Mouse (Mus musculus) ovary, postnatal 36 days (tissue): ENCODE measurements around the gene Brd3os.

ENCODE experiments used
- DNase-seq: peaks from one replicate; pipeline ENCODE4 v3.0.0; 2022; ENCODE audit warnings: low spot score, mixed read lengths

Gene Brd3os

DNA sequence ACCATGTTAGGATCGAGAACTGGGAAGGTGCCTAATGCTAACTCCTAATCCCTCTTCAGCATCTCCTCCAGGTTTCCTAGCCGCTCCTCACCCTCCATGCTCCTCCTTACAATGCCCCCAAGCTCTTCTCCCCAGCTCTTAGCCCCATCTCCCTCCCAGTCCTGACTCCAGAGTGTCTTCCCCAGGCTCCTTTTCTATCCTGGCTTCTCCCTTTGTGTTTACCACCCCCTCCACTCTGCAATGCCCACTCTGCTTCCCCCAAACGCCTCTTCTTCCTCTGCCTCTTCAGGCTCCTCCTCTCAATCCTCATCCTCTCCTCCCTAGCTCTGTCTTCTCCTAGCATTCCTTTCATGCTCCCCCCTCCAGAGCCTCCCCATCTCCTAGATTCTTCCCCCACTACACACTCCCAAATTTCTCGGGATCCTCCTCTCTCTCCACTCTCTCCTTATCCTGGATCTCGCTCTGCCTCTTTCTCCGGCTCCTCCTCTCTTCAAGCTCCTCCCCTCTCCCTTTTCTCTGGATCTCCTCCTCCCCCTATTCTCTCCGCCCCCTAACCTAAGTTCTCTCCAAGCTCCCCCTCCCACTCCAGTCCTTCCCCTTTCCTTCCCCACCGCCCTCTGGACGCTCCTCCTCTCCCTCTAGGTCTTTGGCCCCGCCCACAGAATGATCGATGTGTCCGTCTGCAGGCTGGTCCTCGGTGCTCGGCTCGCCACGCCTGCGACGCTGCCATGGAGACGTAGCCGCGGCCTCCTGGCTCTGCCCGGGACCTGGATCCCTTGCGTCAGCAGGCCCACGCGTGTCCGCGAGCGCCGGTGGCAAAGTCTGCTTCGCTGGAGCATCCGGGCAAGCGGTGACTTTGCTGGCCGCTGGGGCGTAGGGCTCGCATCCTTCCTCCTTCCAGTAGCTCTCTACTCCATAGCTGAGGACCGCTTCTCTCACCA is at the start of gene Brd3os:
Gene Brd3os, plus strand, starts transcription at position 558 of the 941 bp plus-strand sequence.
- DNase-seq: peak; percentile 95

DNA sequence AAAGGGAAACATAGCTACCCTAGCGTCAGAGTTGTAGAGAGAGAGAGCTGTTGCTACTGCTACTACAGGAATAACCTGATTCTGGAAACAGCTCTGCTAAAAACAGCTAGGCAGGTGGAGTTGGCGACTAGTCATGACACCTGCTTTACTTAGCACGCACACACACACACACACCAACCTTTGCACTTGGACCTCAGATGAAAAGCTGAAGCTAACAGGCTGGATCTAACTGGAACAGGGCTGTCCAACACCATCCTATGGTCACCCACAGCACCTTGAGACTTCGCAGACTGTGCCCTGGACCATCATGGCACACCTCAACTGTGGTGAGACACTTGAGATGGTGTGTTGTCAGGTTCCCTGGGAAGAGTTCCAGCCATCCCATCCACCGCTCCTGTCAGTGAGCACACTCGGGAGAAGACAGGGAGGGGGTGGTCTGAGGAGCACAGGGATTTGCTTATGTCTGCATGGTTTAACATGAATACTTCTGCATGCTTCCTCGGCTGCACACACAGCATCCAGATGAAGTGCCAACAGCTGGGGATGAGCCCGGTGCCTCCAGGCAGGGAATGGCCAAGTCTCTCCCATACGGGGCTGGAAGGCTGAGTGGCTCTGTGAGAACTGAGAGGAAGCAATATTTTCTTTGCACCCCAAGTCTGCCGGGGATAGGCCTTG is 47.8 kb upstream of the Brd3os start:
- DNase-seq: no peak

DNA sequence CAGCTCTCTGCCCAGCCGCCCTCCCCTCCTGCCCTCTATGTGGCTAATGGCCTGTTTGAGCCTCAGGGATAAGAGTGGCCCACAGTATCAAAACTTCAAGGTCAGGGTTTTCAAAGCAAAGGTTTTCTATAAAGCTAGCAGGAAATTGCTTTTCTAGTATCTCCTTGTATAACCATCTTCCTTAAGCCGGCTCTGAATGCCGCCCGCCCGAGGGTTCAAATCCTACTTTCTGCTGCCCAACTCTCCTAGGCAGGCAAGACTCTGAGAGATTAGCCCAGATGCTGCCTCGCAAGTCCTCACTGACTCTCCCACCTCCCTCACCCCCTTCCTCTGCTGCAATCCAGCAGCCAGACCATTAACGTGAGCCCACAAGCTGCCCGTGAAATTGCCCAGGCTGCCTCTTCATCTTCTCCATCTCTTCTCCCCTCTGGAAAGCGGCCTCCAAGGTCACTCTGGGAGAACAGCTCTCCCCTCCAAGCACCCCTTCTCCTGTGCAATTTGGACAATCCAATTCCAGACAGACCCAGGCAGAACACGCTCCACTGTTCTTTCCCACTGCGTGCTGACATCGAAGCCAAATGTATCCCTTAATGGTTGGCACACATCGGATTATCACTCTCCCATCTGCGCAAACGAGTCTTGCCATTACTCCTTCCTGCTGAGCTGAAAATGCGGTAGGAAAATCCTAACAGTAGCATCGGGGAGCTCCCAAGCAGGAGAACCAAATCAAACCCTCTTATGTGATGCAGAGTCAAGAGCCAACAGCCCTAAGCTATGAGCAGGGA is 45.3 kb upstream of the Brd3os start:
- DNase-seq: no peak

DNA sequence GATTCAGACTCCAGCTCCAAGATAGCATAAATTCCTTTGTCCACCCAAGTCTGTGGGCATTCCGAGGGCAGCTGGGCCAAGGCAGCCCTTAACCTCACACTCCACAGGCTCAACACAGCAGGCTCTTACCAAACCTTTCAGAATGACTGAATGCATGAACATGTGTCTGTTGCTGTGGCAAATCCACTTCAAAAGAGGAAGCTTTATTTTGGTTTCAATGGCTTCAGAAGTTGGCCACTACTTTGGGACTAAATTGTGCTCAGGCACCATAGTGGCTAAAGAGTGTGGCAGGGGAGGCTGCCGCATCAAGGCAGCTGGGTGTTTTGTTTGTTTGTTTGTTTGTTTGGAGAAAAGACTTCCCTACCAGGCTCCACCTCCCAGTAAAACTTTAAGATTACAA is 42.0 kb upstream of the Brd3os start:
- DNase-seq: no peak

DNA sequence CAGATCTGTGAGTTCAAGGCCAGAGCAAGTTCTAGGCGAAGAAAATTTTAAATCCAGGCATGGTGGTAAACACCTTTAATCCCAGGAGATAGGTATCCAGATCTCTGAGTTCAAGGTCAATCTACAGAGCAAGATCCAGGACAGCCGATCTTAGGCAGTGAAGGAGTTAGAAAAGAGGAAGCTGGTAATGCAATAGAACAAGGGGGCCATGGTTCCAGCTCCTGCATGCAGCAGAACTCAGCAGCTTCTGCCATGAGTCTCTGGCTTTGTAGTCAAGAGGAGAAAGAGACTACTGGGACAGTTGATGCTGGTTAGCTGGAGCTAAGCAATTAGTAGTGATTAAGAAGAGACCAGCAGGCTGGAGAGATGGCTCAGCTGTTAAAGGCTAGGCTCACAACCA is 40.6 kb upstream of the Brd3os start:
- no peak for DNase-seq

DNA sequence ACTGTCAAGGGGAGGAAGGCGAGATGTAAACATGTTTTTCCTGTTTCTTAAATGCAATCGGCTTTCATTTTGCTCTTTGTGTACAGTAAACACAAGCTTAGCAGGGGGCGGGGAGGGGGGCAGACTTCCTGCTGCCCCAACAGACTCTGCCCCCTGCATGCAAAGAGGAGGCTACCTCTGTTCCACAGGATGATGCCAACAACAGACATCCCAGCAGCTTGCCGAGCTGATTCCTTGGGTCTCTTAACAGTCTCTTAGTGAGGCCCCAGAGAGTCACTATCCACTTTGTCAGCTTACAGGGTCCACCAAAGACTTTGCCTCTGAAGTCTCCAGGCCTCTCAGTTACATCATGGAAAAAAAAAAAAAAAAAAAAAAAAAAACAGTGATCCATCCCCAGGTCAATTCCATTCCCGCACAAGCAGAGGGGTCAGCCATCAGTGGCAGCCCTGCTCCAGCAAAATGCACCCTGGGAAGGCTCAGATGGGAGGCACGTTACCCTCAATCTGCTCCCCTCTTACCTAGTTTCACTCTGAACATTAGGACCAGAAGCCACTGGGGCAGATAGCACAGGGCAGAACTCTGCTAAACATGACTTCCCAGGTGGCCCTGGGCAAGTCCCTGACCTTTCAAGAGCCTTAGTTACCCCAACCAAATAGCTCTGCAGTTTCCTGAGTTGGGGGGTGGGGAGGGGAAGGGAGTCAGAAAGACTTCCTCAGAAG is 37.6 kb upstream of the Brd3os start:
- DNase-seq: no peak

DNA sequence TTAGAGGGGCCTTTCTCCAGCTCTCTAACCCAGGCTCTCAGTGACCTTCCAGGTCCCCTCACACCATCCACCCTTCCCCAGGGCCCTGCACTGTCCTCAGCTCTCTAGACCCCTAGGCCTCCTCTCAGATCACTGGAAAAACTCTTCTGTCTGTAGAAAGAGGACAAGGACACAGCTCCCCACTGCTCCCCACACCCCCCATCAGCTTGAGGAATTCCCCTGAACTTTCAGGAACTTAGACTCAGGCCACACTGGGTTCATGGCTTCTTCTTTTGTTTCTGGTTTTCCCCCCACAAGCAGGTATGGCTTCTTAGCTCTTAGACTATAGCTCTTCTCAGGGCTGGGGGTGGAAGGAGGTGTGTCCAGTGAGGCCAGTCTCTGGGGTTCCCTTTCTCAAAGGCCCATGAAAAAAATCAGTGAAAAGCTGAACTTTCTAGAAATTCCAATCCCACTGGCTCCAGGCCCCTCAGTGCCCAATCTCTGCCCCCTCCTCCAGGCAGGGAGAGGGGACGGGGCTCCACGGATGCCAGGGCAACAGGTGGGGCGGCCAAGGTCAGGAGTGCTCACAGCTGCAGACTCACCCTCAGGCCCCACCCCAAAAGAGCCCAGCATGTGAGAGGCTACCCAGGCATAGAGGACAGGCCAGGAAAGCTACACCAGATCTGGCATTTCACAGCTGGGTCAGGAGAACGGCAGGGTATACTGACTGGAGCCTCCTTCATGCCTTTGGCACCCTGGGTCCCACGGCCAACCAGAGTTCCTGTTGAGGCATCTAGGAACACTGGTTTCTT is 36.8 kb upstream of the Brd3os start:
- DNase-seq: no peak

DNA sequence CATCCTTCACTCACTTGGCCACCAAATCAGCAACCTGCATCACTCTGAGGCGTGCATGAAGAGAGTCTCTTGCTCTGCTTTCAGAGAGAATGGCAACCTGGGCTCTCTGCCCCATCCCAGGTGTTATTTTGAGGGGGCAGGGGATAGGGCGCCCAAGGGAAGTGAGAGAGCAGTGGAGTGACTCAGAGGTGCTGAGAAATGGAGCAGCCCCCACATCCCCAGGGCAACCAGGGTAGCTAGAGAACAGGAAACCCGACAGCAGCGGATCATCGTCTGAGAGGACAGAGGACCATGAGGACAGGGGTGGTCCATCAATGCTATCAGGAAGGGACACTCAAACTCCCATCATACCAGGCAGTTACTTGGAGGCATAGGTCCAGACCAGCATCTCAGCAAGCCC is 35.2 kb upstream of the Brd3os start:
- DNase-seq: no peak

DNA sequence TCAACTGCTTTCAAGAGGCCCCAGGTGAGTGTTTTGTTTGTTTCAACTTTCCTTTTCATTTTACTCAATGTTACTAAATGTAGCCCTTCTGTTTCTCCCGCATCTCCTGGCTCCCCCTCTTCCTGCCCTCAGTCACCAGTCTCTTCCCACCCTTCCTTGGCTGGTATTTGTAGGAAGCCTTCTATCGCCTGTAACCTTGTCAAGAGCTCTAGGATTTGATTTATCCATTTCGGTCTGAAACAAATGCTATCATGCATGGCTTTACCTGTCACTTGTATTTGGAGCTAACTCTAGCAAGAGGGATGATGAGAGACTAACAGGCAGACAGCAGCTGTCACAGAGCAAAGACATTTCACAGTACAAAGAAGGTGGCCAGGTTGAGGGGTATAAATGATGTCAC is 33.9 kb upstream of the Brd3os start:
- no peak for DNase-seq

DNA sequence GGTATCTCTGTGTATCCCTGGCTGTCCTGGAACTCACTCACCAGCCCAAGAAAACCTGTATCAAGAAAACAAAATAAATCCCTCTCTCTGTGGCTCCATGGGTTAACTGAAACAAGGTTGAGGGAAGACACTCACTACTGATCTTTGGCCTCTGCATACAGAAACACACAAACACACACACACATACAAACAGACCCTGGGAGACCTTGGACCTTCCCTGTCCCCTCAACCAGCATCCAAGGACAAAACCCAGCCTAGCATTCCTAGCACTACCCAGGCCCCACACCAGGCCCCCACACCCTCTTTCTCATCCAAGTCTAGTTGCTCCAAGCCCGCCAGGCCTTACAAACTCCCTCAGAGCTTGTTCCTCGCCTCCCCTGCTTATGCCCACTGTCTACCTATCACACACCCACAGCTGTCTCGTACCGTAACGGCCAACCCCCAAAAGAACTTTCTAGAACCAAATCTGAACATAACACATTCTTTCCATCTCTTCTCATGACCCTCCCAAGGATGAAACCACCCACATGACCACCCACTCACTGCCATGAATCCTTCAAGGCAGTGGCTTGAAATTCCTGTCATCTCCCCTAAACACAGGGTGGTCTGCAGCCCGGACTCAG is 31.5 kb upstream of the Brd3os start:
- no peak for DNase-seq

DNA sequence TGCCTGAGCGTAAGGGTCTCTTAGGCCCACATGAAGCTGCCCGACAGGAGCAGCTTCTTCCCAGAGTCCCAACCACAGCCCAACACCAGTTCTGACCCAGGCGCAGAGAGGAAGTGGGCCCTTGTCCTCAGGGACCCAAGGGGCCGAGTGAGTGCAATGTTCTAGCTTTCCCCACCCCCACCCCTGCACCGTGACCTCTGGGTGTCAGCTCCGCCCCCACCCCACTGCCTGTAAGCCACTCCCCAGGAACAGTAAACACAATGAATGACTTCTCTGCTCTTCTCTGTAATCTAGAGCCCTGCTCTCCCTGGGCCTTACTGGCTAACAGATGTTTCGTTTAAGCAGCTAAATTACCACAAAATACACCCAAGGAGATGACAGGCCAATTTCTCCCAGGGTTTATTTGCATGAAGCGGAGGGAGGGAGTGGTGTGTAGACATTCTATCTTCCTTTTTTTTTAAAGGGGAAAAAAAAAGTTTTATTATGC is 30.4 kb upstream of the Brd3os start:
- DNase-seq: no peak

DNA sequence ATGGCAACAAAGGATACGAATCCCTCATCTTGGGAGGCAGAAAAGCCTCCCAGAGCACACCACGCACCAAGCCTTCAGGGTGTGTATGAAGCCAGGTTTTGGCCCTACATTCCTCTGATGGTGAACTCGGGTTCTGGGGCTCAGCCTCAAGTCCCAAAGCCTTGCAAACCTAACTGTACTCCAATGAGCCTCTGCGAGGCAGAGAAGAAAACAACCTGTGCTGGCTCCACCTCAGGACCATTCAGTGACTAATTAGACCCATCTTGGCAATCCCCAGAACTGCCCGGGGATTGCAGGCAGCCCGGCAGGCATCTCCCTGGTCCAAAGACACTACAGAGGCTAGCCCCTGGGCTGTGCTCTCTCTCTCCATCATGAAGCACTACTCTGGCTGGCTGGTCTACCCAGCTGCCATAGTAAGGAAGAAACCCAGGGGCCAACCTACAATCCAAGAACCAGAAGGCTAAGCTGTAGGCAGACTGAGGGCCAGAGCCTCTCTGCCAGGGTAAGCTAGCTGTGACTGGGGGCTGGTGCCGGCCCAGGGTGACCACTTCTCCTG is 29.8 kb upstream of the Brd3os start:
- no peak for DNase-seq

DNA sequence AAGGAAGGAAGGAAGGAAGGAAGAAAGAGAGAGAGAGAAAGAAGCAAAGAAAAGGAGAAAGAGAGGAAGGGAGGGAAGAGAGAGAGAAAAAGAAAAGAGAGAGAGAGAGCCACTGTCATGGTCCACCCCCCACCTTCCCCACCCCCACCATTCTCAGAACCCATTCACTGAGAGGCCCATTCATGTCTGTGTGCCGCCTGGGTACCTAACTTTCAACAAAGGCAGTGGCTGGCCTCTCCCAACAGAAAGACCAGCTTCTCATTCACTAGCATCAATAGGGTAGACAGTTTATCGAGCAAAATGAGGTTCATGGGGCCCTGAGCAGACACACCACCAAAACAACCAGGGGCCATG is 28.6 kb upstream of the Brd3os start:
- DNase-seq: no peak

DNA sequence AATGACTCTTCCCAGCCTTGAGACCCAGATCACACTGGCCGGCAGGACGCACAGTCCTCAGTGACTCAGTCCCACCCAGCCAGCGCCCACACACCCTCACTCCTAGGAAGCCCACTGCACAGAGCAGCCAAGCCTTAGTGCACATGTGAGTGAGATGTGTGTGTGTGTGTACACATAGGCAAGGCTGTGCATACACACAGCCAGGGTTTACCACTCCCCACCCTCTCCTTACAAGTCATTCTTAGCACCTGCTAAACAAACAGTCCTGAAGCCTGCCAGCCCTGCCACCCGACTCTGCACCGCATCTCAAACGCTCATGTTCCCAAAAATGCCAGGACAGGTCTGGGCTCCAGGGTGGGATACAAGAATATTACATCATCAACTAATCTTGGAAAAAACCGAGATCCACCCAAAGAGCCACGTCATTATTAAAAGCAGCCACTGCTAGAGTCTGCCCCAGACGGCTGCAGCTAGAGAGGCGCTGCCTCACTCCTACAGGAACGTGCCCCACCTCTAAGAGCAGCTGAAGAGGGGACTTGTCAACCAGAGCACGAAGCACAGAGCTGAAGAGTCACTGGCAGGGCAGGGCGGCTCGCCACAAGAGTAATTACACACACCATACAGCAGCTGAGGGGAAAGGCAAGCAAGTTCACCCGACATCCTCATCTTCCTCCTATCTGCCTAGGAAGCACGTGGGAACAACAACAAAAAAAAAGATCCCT is 28.0 kb upstream of the Brd3os start:
- DNase-seq: no peak

DNA sequence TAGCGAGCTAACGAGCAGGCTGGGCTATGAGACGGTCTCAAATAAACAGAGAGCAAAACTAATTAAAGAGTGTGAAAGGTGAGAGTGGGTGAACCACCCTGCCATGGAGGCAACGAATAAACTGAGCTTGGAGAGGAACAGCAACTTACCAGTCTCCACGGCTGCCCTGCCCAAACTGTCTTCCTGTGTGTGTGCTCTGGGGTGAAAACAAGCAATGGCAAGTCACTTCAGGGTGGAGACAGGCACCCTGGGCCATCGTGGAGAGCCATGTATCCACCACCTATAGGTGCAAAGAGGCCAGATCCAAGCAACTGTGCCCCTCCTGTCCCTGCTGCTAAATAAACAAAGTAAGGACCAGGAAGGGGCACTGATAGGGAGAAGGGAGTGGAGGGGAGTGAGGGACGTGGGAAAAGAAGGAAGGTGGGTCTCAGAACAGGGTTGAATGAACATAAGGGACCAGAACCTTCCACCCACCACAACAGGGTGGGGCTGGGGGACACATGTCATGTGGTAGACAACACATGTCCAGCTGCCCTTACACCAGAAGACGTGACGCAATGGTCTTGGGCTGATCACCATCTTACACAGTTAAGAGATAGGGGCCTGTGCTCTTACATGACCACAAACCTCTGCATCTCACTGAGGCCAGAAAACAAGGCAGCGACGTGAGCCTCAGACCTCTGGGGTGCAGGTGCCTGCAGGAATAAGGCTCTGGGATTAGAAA is 26.9 kb upstream of the Brd3os start:
- no peak for DNase-seq

DNA sequence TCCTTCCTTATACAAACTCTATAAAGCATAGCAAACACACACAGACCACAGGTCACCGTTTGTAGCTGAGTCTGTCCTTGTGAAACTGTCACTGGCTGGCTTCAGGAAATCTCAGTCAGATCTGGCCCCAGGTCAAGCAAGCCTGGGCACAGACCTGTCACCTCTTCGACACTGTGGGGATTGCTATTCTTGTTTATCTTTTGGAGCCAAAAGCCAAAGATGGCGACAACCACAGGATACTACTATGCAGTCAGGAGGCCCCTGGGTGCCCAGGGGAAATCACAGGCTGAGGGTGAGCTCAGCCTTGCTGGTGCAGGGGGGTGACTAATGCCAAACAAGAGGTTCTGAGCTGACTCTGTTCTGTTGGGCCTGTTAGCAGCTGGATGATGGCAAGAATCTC is 25.7 kb upstream of the Brd3os start:
- DNase-seq: no peak

DNA sequence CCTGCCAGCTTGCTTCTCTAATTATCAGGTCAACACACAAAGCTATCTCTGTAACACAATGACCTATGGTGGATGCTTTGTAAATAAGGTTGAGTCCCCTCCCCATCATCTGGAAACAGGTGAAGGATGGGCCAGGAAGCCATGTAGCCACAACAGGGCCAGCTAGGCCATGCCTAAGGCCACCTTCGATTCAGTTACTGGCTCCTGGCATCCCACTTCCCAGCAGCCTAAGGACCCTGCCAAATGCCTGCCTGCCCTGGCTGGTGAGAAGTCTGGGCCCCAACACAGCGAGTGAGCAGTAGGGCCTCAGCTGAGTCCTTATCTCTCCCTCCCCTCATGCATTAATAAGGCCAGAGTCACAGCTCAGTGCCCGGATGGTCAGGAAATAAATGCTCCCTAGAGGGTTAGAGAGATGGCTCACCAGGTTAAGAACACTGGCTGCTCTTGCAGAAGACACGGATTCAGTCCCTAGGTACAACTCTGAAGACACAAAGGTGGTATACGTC is 24.4 kb upstream of the Brd3os start:
- no peak for DNase-seq

DNA sequence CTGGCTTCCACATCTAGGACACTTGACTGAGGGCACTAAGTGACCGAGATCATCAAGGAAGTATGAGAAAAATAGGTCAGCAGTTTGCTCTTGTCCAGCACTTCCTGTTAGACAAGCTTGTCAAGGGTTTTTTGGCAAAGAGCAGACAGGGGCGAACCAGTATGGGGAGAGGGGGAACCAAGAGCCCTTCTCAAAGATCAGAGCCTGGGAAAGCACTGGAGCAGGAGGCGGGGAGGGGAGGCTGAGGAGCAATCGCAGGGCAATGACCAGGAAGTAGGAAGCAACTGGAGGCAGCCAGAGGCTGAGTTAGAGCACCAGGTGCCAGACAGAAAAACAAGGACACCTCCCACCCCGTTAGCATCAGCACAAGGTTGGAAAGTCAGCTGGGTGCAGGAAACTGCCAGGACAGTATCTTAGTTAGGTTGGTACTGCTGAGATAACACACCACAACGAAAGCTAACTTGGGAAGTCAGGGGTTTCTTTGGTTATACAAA is 23.5 kb upstream of the Brd3os start:
- DNase-seq: no peak
